11 mouse cellular contexts compared by ENCODE assay signal in genomic region chr11:69047592-69047991, GRCm38 (mm10). TPM values are rescaled to one million over a fixed set of nuclear protein-coding genes. Genes with fewer than 3 reads are reported as not detected.
A peak's percentile ranks its signal among the peaks of the same experiment; 100 is the strongest.
DNase-seq lines count a peak whose midpoint lies in the region; ATAC-seq lines count a peak whose summit lies in the region.
"Had no signal": no experiment of that assay in that cellular context is flagged by ENCODE, and none has a peak within 500 bp of the region (broad histone marks: within the 10 kb centered on the region; RNA-seq: fewer than 3 reads in every experiment).

No protein-coding gene starts in this region.

- peaks cover 30% of the 10 kb centered on the region for H3K4me1 ChIP-seq in heart, embryonic 13.5 days
- peaks cover 6% of the 10 kb centered on the region; the same call in 1 of the 2 replicates for H3K4me1 ChIP-seq in midbrain, embryonic 14.5 days (ENCODE audit: control insufficient read depth, insufficient read depth, low read length)
- H3K4me1 ChIP-seq in midbrain, embryonic 11.5 days (ENCODE audit: control insufficient read depth, insufficient read depth, low read length) = peaks cover 15% of the 10 kb centered on the region
- H3K4me1 ChIP-seq in hindbrain, embryonic 14.5 days (replicated peaks; ENCODE audit: control insufficient read depth, insufficient read depth, low read length) = peaks cover 6% of the 10 kb centered on the region; the same call in 1 of the 2 replicates
- peaks cover 18% of the 10 kb centered on the region for H3K4me1 ChIP-seq in neural tube, embryonic 13.5 days (replicated peaks)

- peaks cover 45% of the 10 kb centered on the region for H3K36me3 ChIP-seq in heart, embryonic 13.5 days
- no peaks in the 10 kb centered on the region for H3K36me3 ChIP-seq in midbrain, embryonic 14.5 days (ENCODE audit: control insufficient read depth, insufficient read depth, low read length)
- H3K36me3 ChIP-seq in midbrain, embryonic 11.5 days (ENCODE audit: control insufficient read depth, insufficient read depth, low read length) = peaks cover 9% of the 10 kb centered on the region
- H3K36me3 ChIP-seq in hindbrain, embryonic 14.5 days (replicated peaks; ENCODE audit: control insufficient read depth, insufficient read depth) = no peaks in the 10 kb centered on the region
- H3K36me3 ChIP-seq in neural tube, embryonic 13.5 days = no peaks in the 10 kb centered on the region; the same call in 1 of the 2 replicates

- no peaks in the 10 kb centered on the region for H3K9me3 ChIP-seq in heart, embryonic 13.5 days
- no peaks in the 10 kb centered on the region for H3K9me3 ChIP-seq in midbrain, embryonic 14.5 days (ENCODE audit: control insufficient read depth, low read length)
- H3K9me3 ChIP-seq in midbrain, embryonic 11.5 days (ENCODE audit: control insufficient read depth, low read length) = no peaks in the 10 kb centered on the region
- no peaks in the 10 kb centered on the region for H3K9me3 ChIP-seq in hindbrain, embryonic 14.5 days (ENCODE audit: control insufficient read depth, low read length)
- H3K9me3 ChIP-seq in neural tube, embryonic 13.5 days = no peaks in the 10 kb centered on the region

- peak overlapping the region; percentile 67 for H3K4me3 ChIP-seq in heart, embryonic 13.5 days
- H3K4me3 ChIP-seq in midbrain, embryonic 14.5 days (replicated peaks; ENCODE audit: low read depth, low read length) = no peak overlapping the region
- H3K4me3 ChIP-seq in midbrain, embryonic 11.5 days (ENCODE audit: low read depth, low read length) = no peak overlapping the region
- no peak overlapping the region for H3K4me3 ChIP-seq in hindbrain, embryonic 14.5 days (replicated peaks; ENCODE audit: low read length)
- H3K4me3 ChIP-seq in neural tube, embryonic 13.5 days = no peak overlapping the region
- H3K4me3 ChIP-seq: layer of hippocampus, adult 2 months had no signal

- H3K9ac ChIP-seq in heart, embryonic 13.5 days = peak overlapping the region; percentile 48
- H3K9ac ChIP-seq in midbrain, embryonic 14.5 days (replicated peaks; ENCODE audit: low read length) = no peak overlapping the region
- no peak overlapping the region for H3K9ac ChIP-seq in midbrain, embryonic 11.5 days (ENCODE audit: low read length)
- no peak overlapping the region for H3K9ac ChIP-seq in hindbrain, embryonic 14.5 days
- no peak overlapping the region for H3K9ac ChIP-seq in neural tube, embryonic 13.5 days

- WGBS in heart, embryonic 13.5 days = 84% methylated on average over 12 of the region's 12 CpGs
- 92% methylated on average over 12 of the region's 12 CpGs for WGBS in midbrain, embryonic 14.5 days
- 90% methylated on average over 12 of the region's 12 CpGs for WGBS in midbrain, embryonic 11.5 days
- WGBS in hindbrain, embryonic 14.5 days = 91% methylated on average over 12 of the region's 12 CpGs
- WGBS in neural tube, embryonic 13.5 days = 93% methylated on average over 12 of the region's 12 CpGs

- H3K27ac ChIP-seq in heart, embryonic 13.5 days (replicated peaks) = no peak overlapping the region
- no peak overlapping the region for H3K27ac ChIP-seq in midbrain, embryonic 14.5 days (replicated peaks; ENCODE audit: low read depth, low read length)
- no peak overlapping the region for H3K27ac ChIP-seq in midbrain, embryonic 11.5 days (ENCODE audit: low read depth, low read length)
- no peak overlapping the region for H3K27ac ChIP-seq in hindbrain, embryonic 14.5 days
- no peak overlapping the region for H3K27ac ChIP-seq in neural tube, embryonic 13.5 days (replicated peaks)
- H3K27ac ChIP-seq: layer of hippocampus, adult 2 months had no signal

- no peak for DNase-seq in heart, postnatal 4 days
- no peak for DNase-seq in midbrain, embryonic 14.5 days
- DNase-seq in midbrain, embryonic 11.5 days (ENCODE audit: low spot score, missing footprints) = no peak
- DNase-seq in hindbrain, embryonic 14.5 days (ENCODE audit: low spot score) = no peak
- no peak for DNase-seq in cerebellum, postnatal 36 days
- no peak for DNase-seq in lung, postnatal 4 days
- DNase-seq: cerebellum, adult 9-10 months had no signal

- peak overlapping the region; percentile 79 for H3K4me2 ChIP-seq in heart, embryonic 13.5 days
- H3K4me2 ChIP-seq in midbrain, embryonic 14.5 days (ENCODE audit: low read length) = peak overlapping the region; percentile 98; the same call in 1 of the 2 replicates
- no peak overlapping the region; the same call in 1 of the 2 replicates for H3K4me2 ChIP-seq in midbrain, embryonic 11.5 days
- 0 out of 2 replicates have a peak overlapping the region, but pooled peaks have one; percentile 100 for H3K4me2 ChIP-seq in hindbrain, embryonic 14.5 days (replicated peaks)
- peak overlapping the region; percentile 90; the same call in 1 of the 2 replicates for H3K4me2 ChIP-seq in neural tube, embryonic 13.5 days

- no peak for ATAC-seq in heart, embryonic 13.5 days (ENCODE audit: extremely low read depth, insufficient number of reproducible peaks, low FRiP score, low TSS enrichment)
- ATAC-seq in midbrain, embryonic 14.5 days (ENCODE audit: low FRiP score, low TSS enrichment) = no peak
- no peak for ATAC-seq in midbrain, embryonic 11.5 days (ENCODE audit: low FRiP score)
- no peak for ATAC-seq in hindbrain, embryonic 14.5 days (ENCODE audit: low FRiP score)
- no peak for ATAC-seq in neural tube, embryonic 13.5 days (ENCODE audit: low read depth)
- ATAC-seq: activated CD4-positive, CD25-positive, alpha-beta regulatory T cell, adult 4 months had no signal

- H3K27me3 ChIP-seq in heart, embryonic 13.5 days (replicated peaks) = no peaks in the 10 kb centered on the region
- no peaks in the 10 kb centered on the region for H3K27me3 ChIP-seq in midbrain, embryonic 14.5 days (ENCODE audit: control insufficient read depth, insufficient read depth, low read length)
- H3K27me3 ChIP-seq in midbrain, embryonic 11.5 days (ENCODE audit: control insufficient read depth, insufficient read depth, low read length) = no peaks in the 10 kb centered on the region
- H3K27me3 ChIP-seq in hindbrain, embryonic 14.5 days (ENCODE audit: control insufficient read depth, insufficient read depth, low read length) = no peaks in the 10 kb centered on the region
- no peaks in the 10 kb centered on the region for H3K27me3 ChIP-seq in neural tube, embryonic 13.5 days

RNA-seq across cellular contexts. Expression of gene Aurkb, which starts 2.1 kb away (rescaled TPM):
- 78.4 and 83.0 TPM in 2 replicates for polyA plus RNA-seq in heart, embryonic 13.5 days (2015; fragmentation: Nextera tagmentation; extraction: Ambion mirVana)
- total RNA-seq in heart, postnatal 4 days (2021) = 10 to 100 TPM; 38.0 to 43.3 TPM
- 14.6 and 29.6 TPM in 2 replicates for polyA plus RNA-seq in midbrain, embryonic 14.5 days (2014; fragmentation: Nextera tagmentation; extraction: Ambion mirVana)
- 169 and 171 TPM in 2 replicates for polyA plus RNA-seq in midbrain, embryonic 11.5 days (2014; fragmentation: Nextera tagmentation; extraction: Ambion mirVana)
- polyA plus RNA-seq in hindbrain, embryonic 14.5 days (2014; fragmentation: Nextera tagmentation; extraction: Ambion mirVana) = 17.0 and 22.0 TPM in 2 replicates
- 22.7 and 33.0 TPM in 2 replicates for polyA plus RNA-seq in neural tube, embryonic 13.5 days (2015; fragmentation: Nextera tagmentation; extraction: Ambion mirVana)

RNA-seq across cellular contexts. Expression of gene Borcs6, which starts 11.9 kb away (rescaled TPM):
- 9.7 and 10.3 TPM in 2 replicates for polyA plus RNA-seq in heart, embryonic 13.5 days (2015; fragmentation: Nextera tagmentation; extraction: Ambion mirVana)
- total RNA-seq in heart, postnatal 4 days (2021) = 10 to 100 TPM; 13.8 to 14.3 TPM
- 17.3 and 20.1 TPM in 2 replicates for polyA plus RNA-seq in midbrain, embryonic 14.5 days (2014; fragmentation: Nextera tagmentation; extraction: Ambion mirVana)
- 8.8 and 9.8 TPM in 2 replicates for polyA plus RNA-seq in midbrain, embryonic 11.5 days (2014; fragmentation: Nextera tagmentation; extraction: Ambion mirVana)
- polyA plus RNA-seq in hindbrain, embryonic 14.5 days (2014; fragmentation: Nextera tagmentation; extraction: Ambion mirVana) = 18.6 and 24.3 TPM in 2 replicates
- 14.7 and 16.8 TPM in 2 replicates for polyA plus RNA-seq in neural tube, embryonic 13.5 days (2015; fragmentation: Nextera tagmentation; extraction: Ambion mirVana)

RNA-seq across cellular contexts. Expression of gene Tmem107, which starts 23.0 kb away (rescaled TPM):
- polyA plus RNA-seq in heart, embryonic 13.5 days (2015; fragmentation: Nextera tagmentation; extraction: Ambion mirVana) = 28.4 and 31.3 TPM in 2 replicates
- total RNA-seq in heart, postnatal 4 days (2021) = 1 to 10 TPM; 6.7 to 8.6 TPM
- 28.0 and 36.5 TPM in 2 replicates for polyA plus RNA-seq in midbrain, embryonic 14.5 days (2014; fragmentation: Nextera tagmentation; extraction: Ambion mirVana)
- polyA plus RNA-seq in midbrain, embryonic 11.5 days (2014; fragmentation: Nextera tagmentation; extraction: Ambion mirVana) = 53.5 and 57.7 TPM in 2 replicates
- 40.3 and 40.7 TPM in 2 replicates for polyA plus RNA-seq in hindbrain, embryonic 14.5 days (2014; fragmentation: Nextera tagmentation; extraction: Ambion mirVana)
- 28.4 and 29.2 TPM in 2 replicates for polyA plus RNA-seq in neural tube, embryonic 13.5 days (2015; fragmentation: Nextera tagmentation; extraction: Ambion mirVana)

RNA-seq across cellular contexts. Expression of gene Ctc1, which starts 31.9 kb away (rescaled TPM):
- polyA plus RNA-seq in heart, embryonic 13.5 days (2015; fragmentation: Nextera tagmentation; extraction: Ambion mirVana) = 45.0 and 49.8 TPM in 2 replicates
- 10 to 100 TPM; 36.8 to 37.7 TPM for total RNA-seq in heart, postnatal 4 days (2021)
- polyA plus RNA-seq in midbrain, embryonic 14.5 days (2014; fragmentation: Nextera tagmentation; extraction: Ambion mirVana) = 55.8 and 56.1 TPM in 2 replicates
- polyA plus RNA-seq in midbrain, embryonic 11.5 days (2014; fragmentation: Nextera tagmentation; extraction: Ambion mirVana) = 54.6 and 54.8 TPM in 2 replicates
- polyA plus RNA-seq in hindbrain, embryonic 14.5 days (2014; fragmentation: Nextera tagmentation; extraction: Ambion mirVana) = 54.4 and 58.9 TPM in 2 replicates
- 49.6 and 52.8 TPM in 2 replicates for polyA plus RNA-seq in neural tube, embryonic 13.5 days (2015; fragmentation: Nextera tagmentation; extraction: Ambion mirVana)

RNA-seq across cellular contexts. Expression of gene Pfas, which starts 39.3 kb away (rescaled TPM):
- 19.9 and 20.3 TPM in 2 replicates for polyA plus RNA-seq in heart, embryonic 13.5 days (2015; fragmentation: Nextera tagmentation; extraction: Ambion mirVana)
- 10 to 100 TPM; 14.3 to 14.5 TPM for total RNA-seq in heart, postnatal 4 days (2021)
- polyA plus RNA-seq in midbrain, embryonic 14.5 days (2014; fragmentation: Nextera tagmentation; extraction: Ambion mirVana) = 12.6 and 16.5 TPM in 2 replicates
- polyA plus RNA-seq in midbrain, embryonic 11.5 days (2014; fragmentation: Nextera tagmentation; extraction: Ambion mirVana) = 31.2 and 33.0 TPM in 2 replicates
- polyA plus RNA-seq in hindbrain, embryonic 14.5 days (2014; fragmentation: Nextera tagmentation; extraction: Ambion mirVana) = 12.7 and 15.3 TPM in 2 replicates
- 19.1 and 21.9 TPM in 2 replicates for polyA plus RNA-seq in neural tube, embryonic 13.5 days (2015; fragmentation: Nextera tagmentation; extraction: Ambion mirVana)
